7 mouse cellular contexts compared by ENCODE assay signal in the genomic region with DNA sequence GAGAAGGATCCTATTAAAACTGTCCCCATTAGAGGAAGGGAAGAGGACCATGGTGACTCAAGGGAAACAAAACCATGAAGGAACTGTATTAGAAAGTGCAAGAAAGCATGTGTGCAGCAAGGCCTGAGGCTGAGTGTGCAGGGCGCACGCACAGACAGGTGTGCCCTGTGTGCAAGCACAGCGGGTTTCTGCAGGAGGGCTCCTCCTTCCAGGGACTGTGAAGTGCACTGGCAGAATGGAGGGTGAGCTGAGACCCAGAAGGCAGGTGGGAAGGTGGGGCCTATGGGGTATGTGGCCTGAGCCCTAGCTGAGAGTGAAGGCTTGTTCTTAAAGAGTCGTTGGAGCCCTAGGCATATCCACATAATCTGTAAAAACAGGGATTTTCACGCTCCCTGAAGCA. TPM values are rescaled to one million over a fixed set of nuclear protein-coding genes. Genes with fewer than 3 reads are reported as not detected.
DNase-seq lines count a peak whose midpoint lies in the region; ATAC-seq and TF ChIP-seq lines count a peak whose summit lies in the region.

No protein-coding gene starts in this region.

- no peaks in the 10 kb centered on the region for H3K9me3 ChIP-seq in lung, embryonic 15.5 days
- H3K9me3 ChIP-seq in hindbrain, embryonic 11.5 days (ENCODE audit: control insufficient read depth, low read length) = no peaks in the 10 kb centered on the region
- H3K9me3 ChIP-seq in liver, postnatal 0 days (ENCODE audit: low read length) = no peaks in the 10 kb centered on the region

- peak overlapping the region; percentile 86 for H3K4me3 ChIP-seq in lung, embryonic 15.5 days
- peak overlapping the region; percentile 99 for H3K4me3 ChIP-seq in hindbrain, embryonic 11.5 days (ENCODE audit: low read depth, low read length)
- H3K4me3 ChIP-seq in liver, postnatal 0 days (ENCODE audit: low read depth, low read length) = no peak overlapping the region

- no peaks in the 10 kb centered on the region for H3K36me3 ChIP-seq in lung, embryonic 15.5 days
- H3K36me3 ChIP-seq in hindbrain, embryonic 11.5 days (ENCODE audit: control insufficient read depth, insufficient read depth, low read length) = no peaks in the 10 kb centered on the region
- no peaks in the 10 kb centered on the region for H3K36me3 ChIP-seq in liver, postnatal 0 days (replicated peaks; ENCODE audit: insufficient read depth, low read length)

- no peaks in the 10 kb centered on the region for H3K27me3 ChIP-seq in lung, embryonic 15.5 days
- H3K27me3 ChIP-seq in hindbrain, embryonic 11.5 days (ENCODE audit: control insufficient read depth, insufficient read depth, low read length) = no peaks in the 10 kb centered on the region
- H3K27me3 ChIP-seq in liver, postnatal 0 days (ENCODE audit: insufficient read depth, low read length) = peaks cover 29% of the 10 kb centered on the region

- peaks cover 38% of the 10 kb centered on the region for H3K4me1 ChIP-seq in lung, embryonic 15.5 days
- H3K4me1 ChIP-seq in hindbrain, embryonic 11.5 days (replicated peaks; ENCODE audit: control insufficient read depth, insufficient read depth, low read length) = peaks cover 5% of the 10 kb centered on the region
- H3K4me1 ChIP-seq in liver, postnatal 0 days (ENCODE audit: insufficient read depth) = peaks cover 12% of the 10 kb centered on the region; the same call in 1 of the 2 replicates

- ATAC-seq in lung, embryonic 15.5 days (ENCODE audit: borderline replicate concordance, extremely low read depth, low FRiP score, low TSS enrichment) = no peak
- no peak; the same call in 1 of the 2 replicates for ATAC-seq in hindbrain, embryonic 11.5 days (ENCODE audit: low FRiP score)
- ATAC-seq in liver, postnatal 0 days = no peak

- no peak for TF ChIP-seq CTCF in liver, postnatal 0 days (IDR thresholded peaks at IDR 0.05; ENCODE audit: low read depth)

- no peak for DNase-seq in lung, adult 18-20 months
- DNase-seq in hindbrain, embryonic 11.5 days (ENCODE audit: low spot score) = no peak
- no peak for DNase-seq in liver, postnatal 0 days
- DNase-seq in thymus, postnatal 4 days = peak; percentile 61
- DNase-seq in spleen, postnatal 14 days (ENCODE audit: low spot score in 2 of 2) = no peak
- no peak for DNase-seq in cerebellum, postnatal 14 days

- no peak for TF ChIP-seq EP300 in liver, postnatal 0 days (IDR thresholded peaks at IDR 0.05; ENCODE audit: low read depth)

- H3K27ac ChIP-seq in lung, embryonic 15.5 days = peak overlapping the region; percentile 92
- H3K27ac ChIP-seq in hindbrain, embryonic 11.5 days (ENCODE audit: low read depth, low read length) = peak overlapping the region; percentile 81
- H3K27ac ChIP-seq in liver, postnatal 0 days (ENCODE audit: low read depth) = no peak overlapping the region; the same call in 1 of the 2 replicates

- H3K4me2 ChIP-seq in lung, embryonic 15.5 days = peak overlapping the region; percentile 75
- H3K4me2 ChIP-seq in hindbrain, embryonic 11.5 days (replicated peaks; ENCODE audit: low read depth, low read length) = peak overlapping the region; percentile 77
- peak overlapping the region; percentile 77 for H3K4me2 ChIP-seq in liver, postnatal 0 days (ENCODE audit: low read depth, low read length)

- WGBS in lung, embryonic 15.5 days = 47% methylated on average over 5 of the region's 5 CpGs
- WGBS in hindbrain, embryonic 11.5 days = 52% methylated on average over 5 of the region's 5 CpGs
- 59% methylated on average over 5 of the region's 5 CpGs for WGBS in liver, postnatal 0 days (ENCODE audit: insufficient replicate concordance)

- H3K9ac ChIP-seq in lung, embryonic 15.5 days = peak overlapping the region; percentile 83
- no peak overlapping the region for H3K9ac ChIP-seq in hindbrain, embryonic 11.5 days (ENCODE audit: low read depth, low read length)
- H3K9ac ChIP-seq in liver, postnatal 0 days (replicated peaks) = no peak overlapping the region

RNA-seq across cellular contexts. Expression of gene Ptprf, which starts 1.9 kb away (rescaled TPM):
- polyA plus RNA-seq in lung, embryonic 15.5 days (2015; fragmentation: Nextera tagmentation; extraction: Ambion mirVana) = 73.4 and 82.9 TPM in 2 replicates
- polyA plus RNA-seq in hindbrain, embryonic 11.5 days (2014; fragmentation: Nextera tagmentation; extraction: Ambion mirVana) = 62.4 and 66.0 TPM in 2 replicates
- polyA plus RNA-seq in liver, postnatal 0 days (2015; fragmentation: Nextera tagmentation; extraction: Ambion mirVana) = 10.3 and 11.8 TPM in 2 replicates
